In the genomic region with DNA sequence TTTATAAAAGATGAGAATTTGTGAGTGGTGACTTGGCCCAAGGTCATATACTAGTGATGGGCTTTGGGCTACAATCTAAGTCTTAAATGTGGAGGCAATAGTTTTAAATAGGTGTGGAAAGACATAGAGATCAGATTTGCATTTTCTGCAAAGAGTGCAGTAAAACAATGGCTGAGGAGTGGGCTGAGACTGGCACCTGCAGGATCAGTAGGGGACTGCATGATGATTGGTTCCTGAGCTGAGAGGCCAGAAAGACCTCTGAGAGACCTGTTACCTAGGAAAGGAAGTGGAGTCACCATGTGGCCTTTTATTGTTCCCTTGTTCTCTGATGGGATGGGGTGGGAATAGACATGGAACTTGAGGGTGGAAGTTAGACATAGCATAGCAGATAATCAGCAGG, we compare ENCODE assay signal across 9 mouse cellular contexts. TPM values are rescaled to one million over a fixed set of nuclear protein-coding genes. Genes with fewer than 3 reads are reported as not detected.
DNase-seq lines count a peak whose midpoint lies in the region; ATAC-seq and TF ChIP-seq lines count a peak whose summit lies in the region.
"Had no signal": no experiment of that assay in that cellular context is flagged by ENCODE, and none has a peak within 500 bp of the region (broad histone marks: within the 10 kb centered on the region; RNA-seq: fewer than 3 reads in every experiment).

No protein-coding gene starts in this region.

- peaks cover 8% of the 10 kb centered on the region; the same call in 1 of the 2 replicates for H3K36me3 ChIP-seq in forebrain, embryonic 14.5 days (ENCODE audit: control insufficient read depth, insufficient read depth, low read length)
- peaks cover 17% of the 10 kb centered on the region for H3K36me3 ChIP-seq in forebrain, embryonic 10.5 days (replicated peaks)
- no peaks in the 10 kb centered on the region for H3K36me3 ChIP-seq in lung, postnatal 0 days (ENCODE audit: insufficient read depth, low read length)
- H3K36me3 ChIP-seq: heart, embryonic 13.5 days had no signal

- H3K4me2 ChIP-seq in forebrain, embryonic 14.5 days (ENCODE audit: low read length), result no peak overlapping the region
- H3K4me2 ChIP-seq in lung, postnatal 0 days (replicated peaks; ENCODE audit: low read depth, low read length), result no peak overlapping the region
- H3K4me2 ChIP-seq: heart, embryonic 13.5 days had no signal

- ATAC-seq in forebrain, embryonic 14.5 days, result no peak
- no peak for ATAC-seq in lung, postnatal 0 days

- TF ChIP-seq CTCF in lung, postnatal 0 days (IDR thresholded peaks at IDR 0.05), result peak; percentile 55

- no peak for TF ChIP-seq EP300 in lung, postnatal 0 days (IDR thresholded peaks at IDR 0.05)

- no peak overlapping the region for H3K4me3 ChIP-seq in forebrain, embryonic 14.5 days (ENCODE audit: low read depth, low read length)
- no peak overlapping the region for H3K4me3 ChIP-seq in forebrain, embryonic 10.5 days
- H3K4me3 ChIP-seq in lung, postnatal 0 days (ENCODE audit: low read depth, low read length), result no peak overlapping the region
- H3K4me3 ChIP-seq: heart, embryonic 13.5 days had no signal

- H3K27ac ChIP-seq in forebrain, embryonic 14.5 days (ENCODE audit: low read depth, low read length), result no peak overlapping the region
- H3K27ac ChIP-seq in forebrain, embryonic 10.5 days, result no peak overlapping the region
- no peak overlapping the region for H3K27ac ChIP-seq in lung, postnatal 0 days (ENCODE audit: low read length)
- H3K27ac ChIP-seq: heart, embryonic 13.5 days had no signal

- no peaks in the 10 kb centered on the region for H3K9me3 ChIP-seq in forebrain, embryonic 14.5 days (replicated peaks; ENCODE audit: control insufficient read depth, low read length)
- no peaks in the 10 kb centered on the region for H3K9me3 ChIP-seq in forebrain, embryonic 10.5 days
- no peaks in the 10 kb centered on the region for H3K9me3 ChIP-seq in lung, postnatal 0 days (ENCODE audit: low read length)
- H3K9me3 ChIP-seq: heart, embryonic 13.5 days had no signal

- peak; percentile 20 for DNase-seq in forebrain, embryonic 14.5 days (ENCODE audit: low spot score)
- DNase-seq in forebrain, embryonic 10.5 days (ENCODE audit: extremely low spot score, low spot score), result no peak
- peak; percentile 12 for DNase-seq in lung, postnatal 0 days (ENCODE audit: low spot score)
- DNase-seq in lung, postnatal 14 days, result no peak
- peak; percentile 12 for DNase-seq in cerebellum, adult 8-10 months
- DNase-seq in lung, postnatal 4 days, result peak; percentile 20 to 21
- no peak for DNase-seq in adrenal gland, adult 2 months
- DNase-seq in layer of hippocampus, adult 8-10 months (ENCODE audit: low spot score in 2 of 2), result no peak

- no peak overlapping the region for H3K9ac ChIP-seq in forebrain, embryonic 14.5 days (ENCODE audit: low read length)
- no peak overlapping the region for H3K9ac ChIP-seq in lung, postnatal 0 days (replicated peaks; ENCODE audit: low read depth)
- H3K9ac ChIP-seq: heart, embryonic 13.5 days had no signal

- H3K4me1 ChIP-seq in forebrain, embryonic 14.5 days (ENCODE audit: control insufficient read depth, insufficient read depth, low read length), result no peaks in the 10 kb centered on the region
- H3K4me1 ChIP-seq in forebrain, embryonic 10.5 days, result no peaks in the 10 kb centered on the region
- H3K4me1 ChIP-seq in lung, postnatal 0 days (ENCODE audit: insufficient read depth, low read depth, low read length), result no peaks in the 10 kb centered on the region
- H3K4me1 ChIP-seq: heart, embryonic 13.5 days had no signal

- H3K27me3 ChIP-seq in forebrain, embryonic 14.5 days (replicated peaks; ENCODE audit: control insufficient read depth, insufficient read depth, low read length), result no peaks in the 10 kb centered on the region
- peaks cover 72% of the 10 kb centered on the region for H3K27me3 ChIP-seq in forebrain, embryonic 10.5 days (ENCODE audit: poor library complexity, severe bottlenecking)
- H3K27me3 ChIP-seq in lung, postnatal 0 days (replicated peaks; ENCODE audit: insufficient read depth, low read length), result no peaks in the 10 kb centered on the region

RNA-seq across cellular contexts. Expression of a gene that starts 4.0 kb away (rescaled TPM):
- 113 and 144 TPM in 2 replicates for polyA plus RNA-seq in forebrain, embryonic 14.5 days (2014; fragmentation: Nextera tagmentation; extraction: Ambion mirVana)
- 19.8 and 22.8 TPM in 2 replicates for polyA plus RNA-seq in forebrain, embryonic 10.5 days (2016; fragmentation: Nextera tagmentation; extraction: Ambion mirVana)
- polyA plus RNA-seq in lung, postnatal 0 days (2015; fragmentation: Nextera tagmentation; extraction: Ambion mirVana), result 24.4 and 35.4 TPM in 2 replicates
- 10 to 100 TPM; 12.1 to 17.2 TPM for total RNA-seq in adrenal gland, adult 2 months (2021)
- 4.6 and 5.0 TPM in 2 replicates for polyA plus RNA-seq in adrenal gland, adult 2 months (2012; rRNA removed)
- total RNA-seq in layer of hippocampus, adult 8-10 months (2022), result 10 to 100 TPM; 33.4 to 38.9 (median 35.7) TPM

RNA-seq across cellular contexts. Expression of a gene that starts 45.7 kb away (rescaled TPM):
- 42.3 and 43.8 TPM in 2 replicates for polyA plus RNA-seq in forebrain, embryonic 14.5 days (2014; fragmentation: Nextera tagmentation; extraction: Ambion mirVana)
- 67.8 and 74.2 TPM in 2 replicates for polyA plus RNA-seq in forebrain, embryonic 10.5 days (2016; fragmentation: Nextera tagmentation; extraction: Ambion mirVana)
- polyA plus RNA-seq in lung, postnatal 0 days (2015; fragmentation: Nextera tagmentation; extraction: Ambion mirVana), result 30.5 and 32.8 TPM in 2 replicates
- total RNA-seq in adrenal gland, adult 2 months (2021), result 10 to 100 TPM; 21.9 to 23.9 TPM
- 4.6 and 5.9 TPM in 2 replicates for polyA plus RNA-seq in adrenal gland, adult 2 months (2012; rRNA removed)
- total RNA-seq in layer of hippocampus, adult 8-10 months (2022), result 10 to 100 TPM; 32.3 to 47.4 (median 38.7) TPM

Comparison
In these comparisons a context has a peak if more than half of its experiments do, and no peak if none do; other contexts are left out.
1. DNase-seq: peak in forebrain, embryonic 14.5 days (single experiment), lung, postnatal 0 days (single experiment), cerebellum, adult 8-10 months (single experiment) and lung, postnatal 4 days (2 of 2); none in forebrain, embryonic 10.5 days (single experiment), lung, postnatal 14 days (single experiment), adrenal gland, adult 2 months (single experiment) and layer of hippocampus, adult 8-10 months (0 of 2).